Mouse (Mus musculus): ENCODE measurements around the gene Tm9sf2.

Tm9sf2 gene

GRCm38 (mm10) chr14:122181078-122181814 lies 74.4 kb downstream of the Tm9sf2 start, which contains the start of gene Clybl:
Gene Clybl (plus strand): TSS chr14:122181704.
- DNase-seq = peak; percentile 99

DNA sequence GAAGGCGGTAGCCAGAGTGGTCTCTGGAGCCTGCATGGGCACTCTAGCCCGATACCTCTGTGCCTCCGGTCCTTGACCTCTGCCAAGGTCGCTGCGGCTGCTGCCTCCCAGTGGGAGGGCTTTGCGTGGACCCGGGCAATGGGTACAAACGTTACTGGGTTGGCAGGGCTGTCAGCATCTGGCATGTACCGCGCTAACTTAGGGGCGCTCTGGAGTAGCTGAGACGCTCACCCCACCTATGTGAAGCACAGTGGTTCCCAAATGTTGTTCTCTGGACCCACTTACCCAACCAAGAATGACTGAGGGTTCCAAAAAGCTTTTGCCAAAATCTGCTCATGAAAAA lies 74.9 kb downstream of the Tm9sf2 start:
- DNase-seq = no peak

DNA sequence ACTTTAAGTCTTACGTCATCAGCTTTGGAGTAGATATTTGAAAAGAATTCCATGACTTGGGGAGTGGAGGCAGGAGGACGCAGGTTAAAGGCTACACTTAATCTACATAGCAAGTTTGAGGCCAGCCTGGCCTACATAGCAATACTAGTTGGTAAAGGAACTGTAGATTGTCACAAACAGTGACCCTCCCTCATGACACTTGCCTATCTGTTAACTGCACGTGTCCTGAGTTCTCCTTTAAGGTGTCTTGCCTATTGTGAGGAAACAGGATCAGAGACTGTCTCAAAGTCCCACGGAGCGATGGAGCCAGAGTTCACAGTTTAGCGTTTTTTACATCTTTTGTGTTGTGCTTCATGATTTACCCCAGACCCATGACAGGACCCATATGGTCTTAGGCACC lies 75.4 kb downstream of the Tm9sf2 start:
- DNase-seq = no peak

- DNase-seq = peak; percentile 36
Measured at GRCm38 (mm10) chr14:122183974-122184373, 77.1 kb downstream of the Tm9sf2 start.

DNA sequence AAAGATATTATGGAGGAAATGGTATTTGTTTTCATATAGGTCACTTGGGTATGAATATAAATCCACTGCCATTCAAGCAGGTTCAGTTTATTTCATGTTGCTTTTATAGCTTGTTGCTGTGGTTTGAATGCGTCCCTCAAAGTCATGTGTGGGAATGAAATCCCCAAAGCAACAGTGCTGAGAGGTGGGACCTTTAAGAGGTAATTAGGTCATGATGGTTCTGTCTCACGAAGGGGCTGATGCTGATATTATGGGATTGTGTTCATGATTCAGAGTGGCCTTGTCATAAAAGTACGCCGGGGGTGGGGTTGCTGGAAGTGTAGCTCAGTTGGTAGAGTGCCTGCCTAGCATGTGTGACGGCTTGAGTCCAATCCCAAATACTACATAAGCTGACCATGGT lies 81.4 kb downstream of the Tm9sf2 start:
- DNase-seq = no peak

DNA sequence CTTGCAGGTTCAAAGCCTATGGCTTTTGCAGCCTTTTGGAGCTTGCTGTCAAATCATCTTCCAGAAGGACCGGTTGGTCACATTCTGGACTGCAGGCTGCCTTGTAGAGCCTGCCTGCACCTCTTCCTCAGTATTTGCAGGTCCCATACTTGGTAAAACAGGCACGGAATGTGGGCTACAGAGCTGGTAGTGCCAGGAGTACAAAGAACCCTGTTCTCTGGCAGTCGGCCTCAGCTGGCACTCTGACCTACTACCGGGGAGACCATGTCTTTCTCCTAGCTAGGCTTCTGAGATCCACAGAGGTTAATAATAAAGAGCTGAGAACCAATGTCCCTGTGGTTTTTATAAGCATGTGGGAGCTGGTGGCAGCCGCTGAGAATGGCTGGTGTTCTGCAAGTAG lies 83.1 kb downstream of the Tm9sf2 start:
- no peak for DNase-seq

DNA sequence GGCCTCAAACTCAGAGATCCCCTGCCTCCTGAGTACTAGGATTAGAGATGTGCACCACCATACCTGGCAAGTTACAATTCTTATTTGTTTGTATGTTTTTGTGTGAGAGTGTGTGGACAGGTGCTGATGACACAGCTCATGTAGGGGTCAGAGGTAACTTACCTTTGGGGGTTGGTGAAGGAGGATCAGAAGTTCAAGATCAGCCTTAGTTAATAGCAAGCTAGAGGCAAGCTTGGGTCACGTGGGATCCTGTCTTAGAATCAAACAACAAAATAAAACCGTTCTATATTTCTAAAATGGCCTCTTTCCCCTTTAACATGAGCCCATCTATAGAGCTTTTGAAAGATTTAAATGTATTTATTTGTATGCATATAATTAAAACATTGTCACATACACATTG lies 83.7 kb downstream of the Tm9sf2 start:
- no peak for DNase-seq

- peak; percentile 73 for DNase-seq
Measured at GRCm38 (mm10) chr14:122190941-122191510, 84.2 kb downstream of the Tm9sf2 start.

- no peak for DNase-seq
Measured at GRCm38 (mm10) chr14:122194630-122195029, 87.8 kb downstream of the Tm9sf2 start.

GRCm38 (mm10) chr14:122196851-122197250 lies 90.0 kb downstream of the Tm9sf2 start:
- no peak for DNase-seq

DNA sequence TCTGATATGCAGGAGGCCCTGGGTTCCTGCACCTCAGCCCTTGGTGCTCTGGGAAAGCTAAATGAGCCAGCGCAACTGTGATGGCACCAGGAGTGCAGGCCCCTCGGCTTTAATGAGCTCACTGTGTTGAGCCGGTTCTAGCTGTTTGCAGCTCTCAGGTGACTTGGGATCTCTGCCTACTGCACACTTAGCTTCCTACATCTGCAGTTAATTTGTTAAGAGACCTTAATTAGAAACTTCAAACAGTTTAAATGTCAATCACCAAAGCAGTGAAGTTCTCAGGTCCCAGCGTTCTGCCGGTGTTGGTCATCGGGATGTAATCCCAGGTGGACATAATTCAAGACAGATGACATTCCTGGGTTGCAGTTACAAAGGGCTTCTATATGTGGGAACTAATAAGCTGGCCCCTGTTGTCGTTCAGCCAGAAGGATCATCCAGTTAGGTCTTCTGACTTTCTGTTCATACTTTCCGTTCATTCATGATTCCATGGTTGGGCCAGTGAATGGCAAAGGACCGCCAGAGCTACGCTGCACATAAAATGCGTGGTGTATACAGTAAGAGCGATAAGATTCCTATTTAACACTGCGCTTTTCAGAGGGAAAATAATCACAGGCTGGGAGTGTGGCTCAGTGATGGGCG lies 93.5 kb downstream of the Tm9sf2 start:
- DNase-seq = no peak

GRCm38 (mm10) chr14:122209177-122209576 lies 102.3 kb downstream of the Tm9sf2 start:
- no peak for DNase-seq
